Mouse (Mus musculus): ENCODE data around the gene Anks1b. TPM values are rescaled to one million over a fixed set of nuclear protein-coding genes. Genes with fewer than 3 reads are reported as not detected.
A peak's percentile ranks its signal among the peaks of the same experiment; 100 is the strongest.

Gene Anks1b
- polyA plus RNA-seq, 1 experiment from 2014 or later = 78.3 TPM

DNA sequence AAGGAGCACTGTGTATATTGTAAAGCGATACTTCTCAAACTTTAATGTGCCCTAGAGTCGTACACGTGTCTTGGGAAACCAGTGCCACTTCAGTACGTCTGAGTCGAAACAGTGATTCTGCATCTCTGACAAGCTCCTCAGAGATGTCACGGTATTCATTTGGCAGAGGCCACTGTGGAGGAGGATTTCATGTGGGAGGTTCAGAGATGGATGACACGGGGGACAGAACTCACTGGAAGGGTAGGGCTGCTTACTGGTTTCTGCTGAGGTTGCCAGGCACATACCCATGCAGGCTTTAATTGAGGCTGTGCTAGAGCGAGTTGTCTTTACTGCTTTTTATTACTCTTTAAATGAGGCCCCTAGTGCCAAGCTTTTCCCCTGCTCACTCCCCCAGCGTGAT lies 558.7 kb downstream of the Anks1b start:
- Histone ChIP-seq H3K4me2 (ENCODE audit: low read length) (peak overlapping the region; percentile 23; the same call in 1 of the 2 replicates), H3K27ac (ENCODE audit: low read depth, low read length) (no peak overlapping the region)

DNA sequence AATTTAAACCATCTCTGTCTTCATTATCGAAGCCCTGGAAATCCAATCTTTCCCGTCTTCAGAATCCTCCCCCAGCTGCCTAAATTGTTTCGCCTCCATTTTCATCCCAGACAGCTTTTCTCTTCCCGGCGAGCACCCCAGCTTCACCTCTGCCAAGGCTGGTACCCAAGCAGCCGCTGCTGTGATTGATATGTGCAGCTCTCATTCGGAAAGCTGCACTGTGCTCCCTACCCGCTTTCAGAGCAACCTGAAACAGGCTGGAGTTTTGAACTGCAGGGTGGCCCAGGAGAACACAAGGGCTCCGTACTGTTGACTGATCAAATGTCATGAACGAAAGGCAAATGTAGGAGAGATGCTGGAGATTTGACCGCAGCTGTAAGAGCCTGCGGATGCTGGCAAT lies 559.2 kb downstream of the Anks1b start:
- Histone ChIP-seq H3K4me3 (ENCODE audit: low read length) (no peak overlapping the region), H3K9ac (ENCODE audit: low read depth, low read length) (no peak overlapping the region)
- WGBS = 47% methylated on average over 12 of the region's 12 CpGs

More for the DNA sequence above, 558.7 kb downstream of the Anks1b start:
- Histone ChIP-seq H3K9ac (ENCODE audit: low read depth, low read length) (no peak overlapping the region), H3K9me3 (ENCODE audit: control insufficient read depth, low read length) (no peaks in the 10 kb centered on the region), H3K4me1 (ENCODE audit: control insufficient read depth, insufficient read depth, low read depth, low read length) (peaks cover 4% of the 10 kb centered on the region), H3K4me3 (ENCODE audit: low read length) (no peak overlapping the region), H3K27me3 (replicated peaks; ENCODE audit: control insufficient read depth, insufficient read depth, low read length) (no peaks in the 10 kb centered on the region), H3K36me3 (ENCODE audit: control insufficient read depth, insufficient read depth, low read length) (peaks cover 2% of the 10 kb centered on the region; the same call in 1 of the 2 replicates)
- ATAC-seq = peak; percentile 37
- 50% methylated on average over 9 of the region's 9 CpGs for WGBS

DNA sequence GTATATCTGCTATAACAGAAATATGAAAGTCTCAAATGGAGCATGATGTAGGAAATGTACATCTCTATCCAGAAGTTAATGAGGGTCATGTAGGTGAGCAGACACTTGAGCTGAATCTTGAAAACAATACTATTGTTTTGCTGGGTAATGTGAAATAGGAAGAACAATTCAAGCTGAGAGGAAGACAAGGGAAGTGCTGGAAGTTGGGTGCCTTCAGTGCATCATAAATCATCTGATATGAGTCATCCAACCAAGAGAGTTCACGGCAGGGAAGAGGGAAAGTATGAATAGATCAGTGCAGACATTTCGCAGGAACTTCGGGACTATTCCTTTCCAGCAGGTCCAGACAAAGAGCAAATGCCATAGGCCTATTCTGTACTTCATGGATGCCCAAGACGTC lies 567.7 kb downstream of the Anks1b start:
- Histone ChIP-seq H3K27ac (ENCODE audit: low read depth, low read length) (no peak overlapping the region), H3K4me3 (ENCODE audit: low read length) (no peak overlapping the region), H3K36me3 (ENCODE audit: control insufficient read depth, insufficient read depth, low read length) (no peaks in the 10 kb centered on the region), H3K4me2 (ENCODE audit: low read length) (no peak overlapping the region), H3K4me1 (ENCODE audit: control insufficient read depth, insufficient read depth, low read depth, low read length) (no peaks in the 10 kb centered on the region), H3K27me3 (replicated peaks; ENCODE audit: control insufficient read depth, insufficient read depth, low read length) (no peaks in the 10 kb centered on the region), H3K9me3 (ENCODE audit: control insufficient read depth, low read length) (no peaks in the 10 kb centered on the region), H3K9ac (ENCODE audit: low read depth, low read length) (no peak overlapping the region)
- WGBS = 78% methylated on average over 4 of the region's 4 CpGs
- ATAC-seq = no peak

More for the DNA sequence above, 559.2 kb downstream of the Anks1b start:
- peak overlapping the region; percentile 23 for H3K4me2 ChIP-seq (ENCODE audit: low read length)
- ATAC-seq = no peak
- H3K9me3 ChIP-seq (ENCODE audit: control insufficient read depth, low read length) = no peaks in the 10 kb centered on the region
- H3K27me3 ChIP-seq (replicated peaks; ENCODE audit: control insufficient read depth, insufficient read depth, low read length) = no peaks in the 10 kb centered on the region
- peaks cover 4% of the 10 kb centered on the region for H3K4me1 ChIP-seq (ENCODE audit: control insufficient read depth, insufficient read depth, low read depth, low read length)
- H3K36me3 ChIP-seq (ENCODE audit: control insufficient read depth, insufficient read depth, low read length) = peaks cover 2% of the 10 kb centered on the region; the same call in 1 of the 2 replicates
- H3K27ac ChIP-seq (ENCODE audit: low read depth, low read length) = peak overlapping the region; percentile 2; the same call in 1 of the 2 replicates

DNA sequence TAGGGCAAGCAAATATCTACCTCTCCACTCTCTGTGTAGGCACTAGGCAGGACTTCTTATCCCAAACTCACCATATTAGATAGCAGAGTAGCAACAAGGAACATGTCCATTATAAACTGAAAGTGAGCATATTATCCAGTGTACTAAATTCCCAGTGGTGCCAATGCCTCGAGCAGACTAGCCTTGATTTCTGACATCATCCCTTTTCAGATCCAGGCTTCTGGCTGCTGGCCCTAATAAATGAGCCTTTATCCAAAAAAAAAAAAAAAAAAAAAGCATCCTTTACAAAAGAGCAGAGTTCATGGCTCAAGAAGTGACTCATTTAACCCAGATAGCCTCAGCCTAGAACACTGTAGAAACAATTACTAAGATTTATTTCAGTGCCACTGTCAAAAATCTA lies 568.3 kb downstream of the Anks1b start:
- H3K36me3 ChIP-seq (ENCODE audit: control insufficient read depth, insufficient read depth, low read length) = no peaks in the 10 kb centered on the region
- H3K4me3 ChIP-seq (ENCODE audit: low read length) = no peak overlapping the region
- no peak overlapping the region for H3K4me2 ChIP-seq (ENCODE audit: low read length)
- no peak for ATAC-seq
- H3K4me1 ChIP-seq (ENCODE audit: control insufficient read depth, insufficient read depth, low read depth, low read length) = no peaks in the 10 kb centered on the region
- H3K27ac ChIP-seq (ENCODE audit: low read depth, low read length) = no peak overlapping the region
- no peaks in the 10 kb centered on the region for H3K27me3 ChIP-seq (replicated peaks; ENCODE audit: control insufficient read depth, insufficient read depth, low read length)
- H3K9ac ChIP-seq (ENCODE audit: low read depth, low read length) = no peak overlapping the region
- H3K9me3 ChIP-seq (ENCODE audit: control insufficient read depth, low read length) = no peaks in the 10 kb centered on the region
- 21% methylated on average over 1 of the region's 1 CpGs for WGBS

DNA sequence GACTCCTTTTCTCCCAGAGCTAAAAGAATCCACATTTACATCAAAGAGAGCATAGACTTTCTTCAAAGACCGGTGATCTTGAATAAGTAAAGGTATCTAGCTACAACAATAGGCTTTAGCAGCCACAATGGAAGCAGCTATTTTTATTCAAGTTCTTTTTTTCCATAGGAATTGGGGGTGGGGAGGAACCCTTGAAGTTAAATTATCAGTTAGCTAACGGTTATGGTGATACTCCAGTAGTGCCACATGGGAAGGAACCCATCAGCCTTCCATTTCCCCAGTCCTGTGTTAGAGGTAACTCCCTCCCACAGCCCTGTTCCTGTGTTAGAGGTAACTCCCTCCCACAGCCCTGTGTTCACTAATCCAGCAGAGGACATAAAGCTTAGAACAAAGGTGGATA lies 591.6 kb downstream of the Anks1b start:
- H3K4me3 ChIP-seq (ENCODE audit: low read length) = no peak overlapping the region
- H3K9ac ChIP-seq (ENCODE audit: low read depth, low read length) = no peak overlapping the region
- WGBS = 54% methylated on average over 2 of the region's 2 CpGs
- ATAC-seq = no peak
- no peak overlapping the region for H3K27ac ChIP-seq (ENCODE audit: low read depth, low read length)
- no peaks in the 10 kb centered on the region for H3K4me1 ChIP-seq (ENCODE audit: control insufficient read depth, insufficient read depth, low read depth, low read length)
- H3K4me2 ChIP-seq (ENCODE audit: low read length) = no peak overlapping the region
- no peaks in the 10 kb centered on the region for H3K9me3 ChIP-seq (ENCODE audit: control insufficient read depth, low read length)
- no peaks in the 10 kb centered on the region for H3K27me3 ChIP-seq (replicated peaks; ENCODE audit: control insufficient read depth, insufficient read depth, low read length)
- no peaks in the 10 kb centered on the region for H3K36me3 ChIP-seq (ENCODE audit: control insufficient read depth, insufficient read depth, low read length)

DNA sequence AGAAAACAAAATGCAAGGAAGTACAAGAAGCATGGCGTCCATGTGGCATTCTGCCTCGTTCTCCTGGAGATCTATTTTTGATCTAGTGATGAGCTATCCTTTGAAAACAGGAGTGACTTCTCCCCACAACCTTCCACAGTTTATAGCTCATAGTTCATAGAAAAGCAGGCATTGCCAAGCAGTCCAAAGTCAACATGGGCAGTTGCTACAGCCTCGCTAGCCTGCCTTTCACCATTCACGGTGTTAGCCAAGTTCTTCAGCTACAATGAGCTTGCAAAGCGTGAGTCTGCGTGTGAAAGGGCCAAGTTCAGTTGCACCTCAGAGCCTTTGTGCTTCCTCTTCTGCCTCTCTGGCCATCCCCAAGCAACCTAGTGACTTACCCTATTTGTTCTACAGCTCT lies 592.1 kb downstream of the Anks1b start:
- no peaks in the 10 kb centered on the region for H3K36me3 ChIP-seq (ENCODE audit: control insufficient read depth, insufficient read depth, low read length)
- no peaks in the 10 kb centered on the region for H3K9me3 ChIP-seq (ENCODE audit: control insufficient read depth, low read length)
- H3K9ac ChIP-seq (ENCODE audit: low read depth, low read length) = no peak overlapping the region
- H3K27ac ChIP-seq (ENCODE audit: low read depth, low read length) = no peak overlapping the region
- H3K4me2 ChIP-seq (ENCODE audit: low read length) = no peak overlapping the region
- ATAC-seq = no peak
- 85% methylated on average over 6 of the region's 6 CpGs for WGBS
- H3K27me3 ChIP-seq (replicated peaks; ENCODE audit: control insufficient read depth, insufficient read depth, low read length) = no peaks in the 10 kb centered on the region
- H3K4me1 ChIP-seq (ENCODE audit: control insufficient read depth, insufficient read depth, low read depth, low read length) = no peaks in the 10 kb centered on the region
- no peak overlapping the region for H3K4me3 ChIP-seq (ENCODE audit: low read length)

DNA sequence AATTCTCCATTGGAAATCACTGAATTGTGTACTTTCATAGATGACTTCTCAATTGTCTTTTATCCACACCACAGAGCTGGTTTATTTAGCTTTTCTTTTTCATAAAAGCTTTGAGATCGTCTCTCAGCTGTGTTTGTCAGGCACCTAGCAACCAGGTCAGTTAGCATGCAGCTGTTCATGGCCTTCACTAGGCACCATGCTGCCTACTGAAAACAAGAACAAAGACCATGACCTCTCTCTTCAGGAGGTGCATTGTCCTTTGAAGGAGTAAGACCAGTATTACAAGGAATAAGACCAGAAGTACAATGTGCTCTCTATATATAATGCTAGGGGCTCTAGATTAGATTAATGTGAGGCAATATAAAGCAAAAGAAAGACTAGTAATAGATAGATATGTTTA lies 594.2 kb downstream of the Anks1b start:
- Histone ChIP-seq H3K4me3 (ENCODE audit: low read length) (no peak overlapping the region), H3K4me1 (ENCODE audit: control insufficient read depth, insufficient read depth, low read depth, low read length) (no peaks in the 10 kb centered on the region), H3K27ac (ENCODE audit: low read depth, low read length) (no peak overlapping the region), H3K36me3 (ENCODE audit: control insufficient read depth, insufficient read depth, low read length) (no peaks in the 10 kb centered on the region), H3K4me2 (ENCODE audit: low read length) (no peak overlapping the region), H3K9me3 (ENCODE audit: control insufficient read depth, low read length) (no peaks in the 10 kb centered on the region), H3K9ac (ENCODE audit: low read depth, low read length) (no peak overlapping the region), H3K27me3 (replicated peaks; ENCODE audit: control insufficient read depth, insufficient read depth, low read length) (no peaks in the 10 kb centered on the region)
- 11% methylated on average over 1 of the region's 1 CpGs for WGBS
- no peak for ATAC-seq

DNA sequence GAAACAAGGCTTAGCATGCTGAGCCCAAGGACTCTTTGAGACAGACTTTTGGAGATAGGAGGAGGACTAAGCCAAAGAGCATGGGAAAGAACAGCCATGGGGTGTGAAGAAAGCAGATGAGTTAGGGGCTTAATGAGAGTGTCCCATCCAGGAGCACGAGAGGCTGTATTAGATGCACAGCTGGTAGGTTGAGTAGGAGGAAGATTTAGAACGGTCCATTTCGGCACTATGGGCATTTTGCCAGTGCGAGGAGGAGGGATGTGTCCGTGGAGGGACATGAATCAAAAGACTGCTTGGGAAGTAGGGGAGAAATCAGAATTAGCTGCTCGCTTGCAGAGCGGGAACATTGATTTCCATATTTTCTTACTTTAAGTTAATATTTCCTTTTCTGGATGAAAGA lies 620.1 kb downstream of the Anks1b start:
- WGBS = 43% methylated on average over 7 of the region's 7 CpGs
- no peaks in the 10 kb centered on the region for H3K9me3 ChIP-seq (ENCODE audit: control insufficient read depth, low read length)
- no peaks in the 10 kb centered on the region for H3K27me3 ChIP-seq (replicated peaks; ENCODE audit: control insufficient read depth, insufficient read depth, low read length)
- H3K4me1 ChIP-seq (ENCODE audit: control insufficient read depth, insufficient read depth, low read depth, low read length) = peaks cover 4% of the 10 kb centered on the region
- no peak overlapping the region for H3K4me2 ChIP-seq (ENCODE audit: low read length)
- peak overlapping the region; percentile 31; the same call in 1 of the 2 replicates for H3K27ac ChIP-seq (ENCODE audit: low read depth, low read length)
- no peak for ATAC-seq
- no peaks in the 10 kb centered on the region for H3K36me3 ChIP-seq (ENCODE audit: control insufficient read depth, insufficient read depth, low read length)
- H3K9ac ChIP-seq (ENCODE audit: low read depth, low read length) = no peak overlapping the region
- no peak overlapping the region for H3K4me3 ChIP-seq (ENCODE audit: low read length)

- H3K9me3 ChIP-seq (ENCODE audit: control insufficient read depth, low read length) = no peaks in the 10 kb centered on the region
- 43% methylated on average over 3 of the region's 3 CpGs for WGBS
- H3K9ac ChIP-seq (ENCODE audit: low read depth, low read length) = no peak overlapping the region
- no peak overlapping the region for H3K27ac ChIP-seq (ENCODE audit: low read depth, low read length)
- no peak for ATAC-seq
- H3K4me3 ChIP-seq (ENCODE audit: low read length) = no peak overlapping the region
- H3K4me2 ChIP-seq (ENCODE audit: low read length) = no peak overlapping the region
- peaks cover 4% of the 10 kb centered on the region for H3K4me1 ChIP-seq (ENCODE audit: control insufficient read depth, insufficient read depth, low read depth, low read length)
- H3K27me3 ChIP-seq (replicated peaks; ENCODE audit: control insufficient read depth, insufficient read depth, low read length) = no peaks in the 10 kb centered on the region
- no peaks in the 10 kb centered on the region for H3K36me3 ChIP-seq (ENCODE audit: control insufficient read depth, insufficient read depth, low read length)
Observed at GRCm38 (mm10) chr10:90493996-90494642, 620.8 kb downstream of the Anks1b start.

Data from hindbrain, embryonic 16.5 days (tissue).